Mouse (Mus musculus): ENCODE measurements around the gene Eno2.
"Not testable (repeated sequence)": the region's sequence is repeated elsewhere in the genome, so short reads cannot be mapped to it uniquely, and the experiment has no call there.

Eno2 gene

DNA sequence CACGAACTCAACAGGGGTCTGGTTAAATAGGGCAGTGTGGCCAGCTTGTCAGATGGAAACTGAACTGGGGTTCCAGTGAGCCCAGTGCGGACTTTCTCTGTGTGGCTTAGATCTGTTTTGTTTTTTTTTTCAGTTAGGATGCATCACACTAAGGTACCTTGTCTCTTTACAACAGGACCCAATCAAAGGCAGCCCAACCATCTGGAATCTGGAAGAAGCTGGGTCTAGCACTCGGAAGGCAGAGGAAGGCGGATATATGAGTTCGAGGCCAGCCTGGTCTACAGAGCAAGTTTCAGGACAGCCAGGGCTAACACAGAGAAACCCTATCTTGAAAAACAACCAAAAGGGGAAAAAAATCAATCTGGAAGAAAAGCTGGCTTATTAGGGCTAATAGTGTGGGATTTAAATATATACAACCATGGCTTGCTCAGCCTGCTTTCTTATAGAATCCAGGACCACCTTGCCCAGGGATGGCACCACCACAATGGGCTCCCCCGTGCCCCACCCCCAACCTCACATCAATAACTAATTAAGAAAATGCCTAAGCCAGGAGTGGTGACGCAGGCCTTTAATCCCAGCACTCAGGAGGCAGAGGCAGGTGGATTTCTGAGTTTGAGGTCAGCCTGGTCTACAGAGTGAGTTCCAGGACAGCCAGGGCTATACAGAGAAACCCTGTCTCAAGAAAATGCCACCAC is 37.1 kb upstream of the Eno2 start:
- in situ Hi-C loops (cut with MseI, MboI): no loop called here

DNA sequence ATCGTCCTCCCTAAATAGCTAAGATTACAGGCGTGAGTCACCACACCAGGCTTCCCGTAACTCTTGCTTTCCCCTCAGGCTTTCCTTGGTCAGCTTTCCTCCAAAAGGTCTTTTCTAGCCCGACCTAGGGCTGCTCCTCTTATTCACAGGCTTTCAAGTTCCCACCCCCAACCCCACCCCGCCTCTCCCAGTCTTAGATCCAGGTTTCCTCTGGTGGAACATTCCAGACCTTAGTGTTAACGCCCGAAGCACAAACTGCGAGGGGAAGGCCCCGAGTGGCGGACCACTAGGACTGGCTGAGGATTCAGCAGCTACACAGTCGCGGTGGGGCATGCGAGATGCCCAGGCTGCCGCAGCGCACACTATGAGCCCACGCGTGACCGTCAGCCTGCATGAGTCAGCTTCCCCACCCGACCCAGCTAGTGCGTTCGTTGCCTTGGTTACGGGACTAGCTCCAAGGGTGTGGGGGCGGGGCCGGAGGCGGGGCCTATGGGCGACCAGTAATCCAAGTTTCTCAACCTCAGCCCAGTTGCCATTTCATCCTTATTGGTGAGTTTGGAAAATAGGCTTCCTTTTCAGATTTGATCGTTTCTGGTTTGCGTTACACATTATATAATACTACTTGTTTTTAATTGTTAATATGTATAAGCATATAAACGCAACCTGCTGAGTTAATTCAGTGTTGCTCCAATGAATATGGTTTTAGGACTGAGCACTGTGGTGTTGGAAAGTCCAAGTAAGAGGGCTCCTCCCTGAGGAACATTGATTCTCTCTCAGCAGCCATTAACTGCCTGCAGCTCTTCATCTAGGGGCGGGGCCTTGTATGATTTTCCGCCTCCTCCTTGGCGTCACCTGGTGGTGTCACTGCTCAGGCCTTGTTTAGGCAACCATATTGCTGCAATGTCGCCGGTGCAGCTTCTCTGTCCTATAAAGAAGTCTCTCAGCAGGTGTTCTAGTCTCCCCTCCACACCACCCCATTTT is 36.2 kb upstream of the Eno2 start:
- in situ Hi-C loops (cut with MseI, MboI): no loop called here

DNA sequence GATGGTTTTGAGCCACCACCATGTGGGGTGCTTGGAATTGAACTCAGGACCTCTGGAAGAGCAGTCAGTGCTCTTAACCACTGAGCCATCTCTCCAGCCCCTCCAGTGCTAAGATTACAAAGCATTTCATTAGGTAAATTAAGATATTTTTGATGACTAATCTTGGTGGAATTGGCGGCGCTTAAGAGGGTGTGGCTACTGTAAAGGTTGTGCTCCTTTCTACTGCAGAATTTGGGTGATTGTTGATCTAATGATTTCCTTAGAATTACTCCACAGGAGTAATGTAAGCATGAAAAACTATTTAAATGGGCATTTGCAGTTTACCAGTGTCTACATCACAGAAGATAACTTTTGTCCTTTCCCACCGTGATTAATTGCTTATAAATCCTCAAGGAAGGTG is 34.9 kb upstream of the Eno2 start:
- in situ Hi-C loops (cut with MseI, MboI): no loop called here

- in situ Hi-C loops (cut with MseI, MboI): not testable (repeated sequence)
These were observed 34.2 kb upstream of the Eno2 start for GRCm38 (mm10) chr6:124803691-124804090.

DNA sequence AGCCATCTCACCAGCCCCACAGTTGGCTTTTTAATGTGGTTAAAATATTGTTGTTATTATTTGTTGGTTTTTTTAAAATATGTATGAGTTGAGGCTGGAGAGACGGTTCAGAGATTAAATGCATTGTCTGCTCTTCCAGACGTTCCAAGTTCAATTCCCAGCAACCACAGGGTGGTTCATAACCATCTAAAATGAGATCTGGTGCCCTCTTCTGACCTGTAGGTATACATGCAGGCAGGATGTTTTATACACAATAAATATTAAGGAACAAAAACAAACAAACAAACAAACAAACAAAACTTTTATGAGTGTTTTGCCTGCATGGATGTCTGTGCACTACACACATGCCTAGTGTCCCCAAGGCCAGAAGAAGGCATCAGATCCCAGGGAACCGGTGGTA is 33.6 kb upstream of the Eno2 start:
- in situ Hi-C loops (cut with MseI, MboI): no loop called here

- in situ Hi-C loops (cut with MseI, MboI): not testable (repeated sequence)
These were observed 32.9 kb upstream of the Eno2 start for GRCm38 (mm10) chr6:124802400-124802799.

DNA sequence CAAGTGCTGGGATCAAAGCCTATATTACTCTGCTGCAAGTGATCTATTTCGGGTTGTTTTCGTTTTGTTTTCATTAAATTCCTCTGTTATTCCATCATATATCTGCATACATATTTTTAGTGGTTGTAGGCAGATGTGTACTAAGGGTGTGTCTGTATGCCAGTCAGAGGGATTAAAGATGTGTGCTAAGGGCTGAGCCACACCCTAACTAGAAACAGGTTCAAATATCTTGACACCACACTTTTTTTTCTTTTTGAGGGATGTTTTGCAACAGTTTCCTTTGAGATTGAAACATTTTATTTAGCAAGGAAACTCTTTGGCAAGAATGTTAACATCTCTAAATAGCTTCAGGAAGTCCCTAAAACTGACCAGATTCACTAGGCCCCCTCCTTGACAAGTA is 26.7 kb upstream of the Eno2 start:
- in situ Hi-C loops (cut with MseI, MboI): no loop called here

DNA sequence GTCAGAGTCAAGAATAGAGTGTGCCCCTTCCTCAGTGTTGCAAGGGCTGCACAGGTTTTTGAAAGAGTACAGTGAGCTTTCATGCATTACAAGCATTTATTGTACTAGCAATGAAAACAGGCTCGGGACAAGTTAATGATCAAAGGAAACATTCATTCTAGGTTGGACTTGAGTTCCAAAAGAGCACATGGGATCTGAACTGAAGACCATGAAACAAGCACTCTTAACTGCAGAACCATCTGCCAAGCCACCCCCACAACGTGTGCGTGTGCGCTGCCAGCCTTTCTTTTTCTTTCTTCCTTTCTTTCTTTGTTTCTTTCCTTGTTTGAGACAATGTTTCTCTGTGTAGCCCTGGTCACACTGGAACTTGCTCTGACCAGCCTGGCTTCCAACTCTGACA is 26.3 kb upstream of the Eno2 start:
- in situ Hi-C loops (cut with MseI, MboI): no loop called here

DNA sequence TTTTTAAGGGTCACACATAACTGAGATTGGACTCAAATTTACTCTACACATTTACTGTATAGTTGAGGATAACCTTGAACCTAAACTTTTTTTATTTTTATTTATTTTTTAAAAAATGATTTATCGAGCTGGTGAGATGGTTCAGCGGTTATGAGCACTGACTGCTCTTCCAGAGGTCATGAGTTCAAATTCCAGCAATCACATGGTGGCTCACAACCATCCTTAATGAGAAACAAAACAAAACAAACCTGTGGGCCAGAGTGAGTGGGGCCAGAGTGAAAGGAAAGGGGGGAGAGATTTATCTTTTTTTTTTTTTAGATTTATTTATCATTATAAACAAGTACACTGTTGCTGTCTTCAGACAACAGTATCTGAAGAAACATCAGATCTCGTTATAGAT is 22.4 kb upstream of the Eno2 start:
- in situ Hi-C loops (cut with MseI, MboI): no loop called here

DNA sequence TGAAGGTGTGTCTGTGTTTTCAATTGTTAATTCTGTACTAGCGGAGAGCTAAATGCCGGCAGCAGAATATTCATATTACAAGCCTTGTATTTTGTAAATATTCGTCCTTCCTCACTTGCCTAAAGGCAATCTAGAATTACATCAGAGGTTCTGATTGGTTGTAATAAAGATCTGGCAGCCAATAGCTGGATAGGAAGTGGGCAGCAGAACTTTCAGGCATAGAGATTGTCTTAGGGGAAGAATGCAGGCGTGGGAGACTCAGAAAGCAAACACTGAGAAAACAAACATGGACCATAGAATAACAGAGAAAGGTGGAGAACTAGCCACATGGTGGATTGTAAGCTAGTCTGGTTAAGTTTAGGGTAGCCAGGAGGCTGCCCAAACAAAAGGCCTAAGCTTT is 20.6 kb upstream of the Eno2 start:
- in situ Hi-C loops (cut with MseI, MboI): no loop called here

DNA sequence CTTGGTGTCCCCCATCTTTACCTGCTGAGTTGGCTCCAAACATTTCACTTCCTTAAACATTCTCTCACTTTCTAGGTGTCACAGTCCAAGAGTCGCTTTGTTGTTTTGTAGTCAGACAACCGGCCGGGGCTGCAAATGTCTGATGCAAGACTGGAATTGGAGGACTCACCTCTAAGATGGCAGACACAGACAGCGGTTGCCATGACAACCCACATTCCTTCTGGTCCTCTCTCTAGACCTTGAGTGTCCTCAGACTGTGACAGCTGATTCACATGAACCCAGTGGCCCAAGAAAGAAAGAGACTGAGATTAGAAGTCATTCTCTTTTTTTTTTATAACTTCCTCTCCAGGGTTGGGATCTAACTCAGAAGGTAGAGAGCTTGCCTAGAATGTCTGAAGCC is 20.0 kb upstream of the Eno2 start:
- in situ Hi-C loops (cut with MseI, MboI): no loop called here

DNA sequence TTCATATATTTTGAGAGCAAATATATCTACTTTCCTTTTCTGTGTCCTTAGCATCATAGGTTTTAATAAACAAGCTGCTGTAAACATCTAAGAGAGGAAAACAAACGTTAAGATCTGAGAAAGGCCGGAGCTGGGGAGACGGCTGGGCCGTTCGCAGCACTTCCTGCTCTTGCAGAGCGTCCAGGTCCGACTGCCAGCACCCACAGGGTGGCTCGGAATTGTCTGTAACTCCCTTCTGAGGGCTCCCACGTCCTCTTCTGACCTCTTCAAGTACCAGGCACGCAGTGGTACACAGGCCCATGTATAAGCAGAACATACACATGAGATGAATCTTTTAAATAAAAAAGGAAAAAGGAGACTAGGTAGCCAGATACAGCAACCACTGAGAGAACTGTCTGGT is 18.2 kb upstream of the Eno2 start:
- in situ Hi-C loops (cut with MseI, MboI): no loop called here

- in situ Hi-C loops (cut with MseI, MboI): no loop called here
These were observed 17.4 kb upstream of the Eno2 start for GRCm38 (mm10) chr6:124786756-124787420.

DNA sequence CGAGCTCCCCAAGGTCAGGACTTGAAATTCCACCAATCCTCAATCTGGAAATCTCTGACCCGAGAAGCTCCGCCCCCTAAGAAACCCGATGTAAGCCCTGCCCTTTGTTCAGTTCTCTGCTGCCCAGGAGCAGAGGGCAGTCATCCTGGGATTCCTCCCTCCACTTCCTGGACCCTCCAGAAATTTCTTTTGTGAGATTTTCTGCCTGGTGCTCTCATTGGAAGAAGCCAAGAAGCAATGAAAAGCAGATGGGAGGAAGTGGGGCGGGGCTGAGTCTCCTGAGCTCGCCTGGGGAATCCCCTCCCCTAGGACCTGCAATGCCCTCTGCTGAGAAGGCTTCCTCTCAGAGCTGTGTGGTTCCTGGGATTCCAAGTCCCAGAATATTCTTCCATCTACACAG is 13.0 kb upstream of the Eno2 start:
- in situ Hi-C loops (cut with MseI, MboI): no loop called here

GRCm38 (mm10) chr6:124780917-124781316 is 11.4 kb upstream of the Eno2 start:
- in situ Hi-C loops (cut with MseI, MboI): no loop called here

- in situ Hi-C loops (cut with MseI, MboI): no loop called here
These were observed 10.5 kb upstream of the Eno2 start for GRCm38 (mm10) chr6:124779984-124780416.

GRCm38 (mm10) chr6:124779222-124779983 is 9.9 kb upstream of the Eno2 start, which contains the start of gene Lrrc23:
Lrrc23 (minus strand) TSS chr6:124779727.
- in situ Hi-C loops (cut with MseI, MboI): no loop called here

DNA sequence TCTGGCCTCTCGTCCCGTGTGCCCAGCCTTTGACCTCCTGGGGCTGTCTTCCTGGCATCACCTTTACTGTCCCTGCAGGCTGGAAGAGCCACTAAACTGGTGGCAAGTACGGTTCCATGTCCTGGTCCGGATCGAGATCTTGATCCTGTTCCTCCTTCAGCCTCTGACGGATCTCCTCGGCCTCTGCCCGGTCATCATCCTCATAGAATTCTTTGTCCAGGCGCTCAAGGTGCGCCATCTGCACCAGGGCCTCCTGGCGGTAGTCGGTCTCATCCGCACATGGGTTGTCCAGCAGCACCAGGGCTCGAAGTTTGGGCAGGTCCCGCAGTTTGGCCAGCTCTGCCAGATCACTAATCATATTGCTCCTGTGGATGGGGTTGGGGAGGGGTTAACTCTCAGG is 1.0 kb upstream of the Eno2 start:
- in situ Hi-C loops (cut with MseI, MboI): no loop called here

GRCm38 (mm10) chr6:124770013-124770412 is 540 bp upstream of the Eno2 start:
- in situ Hi-C loops (cut with MseI, MboI): no loop called here

DNA sequence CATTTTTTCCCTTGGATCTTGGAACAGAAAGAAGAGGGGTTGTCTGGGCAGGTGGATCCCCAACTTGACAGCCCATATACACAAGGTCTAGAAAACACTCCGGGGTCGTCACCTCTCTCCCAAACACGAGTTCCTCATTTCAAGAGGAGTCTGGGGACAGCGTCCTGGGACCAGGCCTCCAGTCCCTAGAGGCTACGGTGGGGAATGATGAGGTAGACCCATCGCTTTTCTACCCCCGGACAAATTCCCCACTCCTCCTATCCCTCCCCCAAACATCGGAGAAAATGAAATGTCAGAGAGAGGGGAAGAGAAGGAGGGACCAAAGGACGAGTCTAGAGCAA is 799 bp downstream of the Eno2 start:
- in situ Hi-C loops (cut with MseI, MboI): no loop called here

GRCm38 (mm10) chr6:124767920-124768703 is 1.4 kb downstream of the Eno2 start:
- in situ Hi-C loops (cut with MseI, MboI): no loop called here
